8 mouse cellular contexts compared by ENCODE assay signal in the genomic region with DNA sequence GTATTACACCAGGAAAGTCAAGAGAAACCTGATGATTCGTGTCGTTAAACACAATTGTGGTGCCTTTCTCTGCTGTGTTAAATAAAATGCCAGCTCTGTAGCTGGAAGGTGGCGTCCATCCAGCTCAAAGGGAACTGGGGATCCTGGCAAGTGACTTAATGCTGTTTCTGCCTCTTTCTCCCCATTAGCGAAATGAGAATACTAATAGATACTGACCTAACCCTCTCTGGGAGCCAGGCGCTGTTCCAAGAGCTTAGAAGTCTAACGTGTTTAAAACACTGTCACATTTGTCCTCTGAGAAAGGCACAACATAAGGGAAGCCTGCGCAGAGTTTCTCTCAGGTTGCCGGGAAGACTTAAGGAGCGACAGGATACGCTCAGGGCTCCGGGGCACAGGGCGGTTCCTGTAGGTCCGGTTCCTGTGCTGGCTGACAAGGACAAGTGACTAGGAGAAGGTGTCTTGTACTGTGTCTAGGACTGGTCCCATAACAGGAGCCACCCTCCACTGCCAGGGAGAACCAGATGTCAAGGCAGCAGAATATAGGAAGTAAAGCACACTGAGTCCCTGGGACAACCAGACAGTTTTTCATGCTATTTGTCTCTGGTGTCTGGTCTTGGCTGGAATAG.
DNase-seq lines count a peak whose midpoint lies in the region; ATAC-seq and TF ChIP-seq lines count a peak whose summit lies in the region.

No protein-coding gene starts in this region.

- DNase-seq in frontal cortex, postnatal 36 days (ENCODE audit: low spot score in 2 of 2), result peak; percentile 40 to 42
- DNase-seq in frontal cortex, postnatal 25 days (ENCODE audit: low spot score in 2 of 2), result no peak
- DNase-seq in lung, postnatal 0 days (ENCODE audit: low spot score), result peak; percentile 35
- DNase-seq in lung, postnatal 14 days, result no peak
- DNase-seq in right cerebral cortex, postnatal 4 days, result peak; percentile 57
- no peak for DNase-seq in T-cell, adult 2 months (ENCODE audit: low spot score)
- DNase-seq in gastrocnemius, postnatal 36 days, result no peak

- no peaks in the 10 kb centered on the region for H3K36me3 ChIP-seq in lung, postnatal 0 days (ENCODE audit: insufficient read depth, low read length)
- H3K36me3 ChIP-seq in hindbrain, embryonic 12.5 days, result no peaks in the 10 kb centered on the region

- WGBS in lung, postnatal 0 days, result 26% methylated on average over 13 of the region's 13 CpGs
- WGBS in hindbrain, embryonic 12.5 days, result 55% methylated on average over 13 of the region's 13 CpGs

- intact Hi-C loops in gastrocnemius, postnatal 36 days (cut with DNase I), result no loop called here

- H3K9me3 ChIP-seq in lung, postnatal 0 days (ENCODE audit: low read length), result no peaks in the 10 kb centered on the region
- no peaks in the 10 kb centered on the region for H3K9me3 ChIP-seq in hindbrain, embryonic 12.5 days (replicated peaks)

- no peak overlapping the region for H3K9ac ChIP-seq in lung, postnatal 0 days (replicated peaks; ENCODE audit: low read depth)
- H3K9ac ChIP-seq in hindbrain, embryonic 12.5 days, result peak overlapping the region; percentile 27; the same call in 1 of the 2 replicates

- no peaks in the 10 kb centered on the region for H3K27me3 ChIP-seq in lung, postnatal 0 days (replicated peaks; ENCODE audit: insufficient read depth, low read length)
- peaks cover 11% of the 10 kb centered on the region; the same call in 1 of the 2 replicates for H3K27me3 ChIP-seq in hindbrain, embryonic 12.5 days

- H3K4me2 ChIP-seq in lung, postnatal 0 days (replicated peaks; ENCODE audit: low read depth, low read length), result peak overlapping the region; percentile 30; the same call in 1 of the 2 replicates
- H3K4me2 ChIP-seq in hindbrain, embryonic 12.5 days (replicated peaks), result peak overlapping the region; percentile 36

- ATAC-seq in lung, postnatal 0 days, result peak; percentile 68
- 0 out of 2 replicates have a peak, but pooled peaks have one; percentile 43 for ATAC-seq in hindbrain, embryonic 12.5 days (ENCODE audit: low FRiP score)

- no peak for TF ChIP-seq EP300 in lung, postnatal 0 days (IDR thresholded peaks at IDR 0.05)

- H3K27ac ChIP-seq in lung, postnatal 0 days (ENCODE audit: low read length), result no peak overlapping the region; the same call in 1 of the 2 replicates
- H3K27ac ChIP-seq in hindbrain, embryonic 12.5 days, result peak overlapping the region; percentile 81

- peaks cover 12% of the 10 kb centered on the region for H3K4me1 ChIP-seq in lung, postnatal 0 days (ENCODE audit: insufficient read depth, low read depth, low read length)
- H3K4me1 ChIP-seq in hindbrain, embryonic 12.5 days, result peaks cover 24% of the 10 kb centered on the region

- no peak for TF ChIP-seq CTCF in lung, postnatal 0 days (IDR thresholded peaks at IDR 0.05)

- no peak overlapping the region for H3K4me3 ChIP-seq in lung, postnatal 0 days (ENCODE audit: low read depth, low read length)
- H3K4me3 ChIP-seq in hindbrain, embryonic 12.5 days, result no peak overlapping the region

Comparison
In these comparisons a context has a peak if more than half of its experiments do, and no peak if none do; other contexts are left out.
1. DNase-seq: peak in frontal cortex, postnatal 36 days (2 of 2), lung, postnatal 0 days (single experiment) and right cerebral cortex, postnatal 4 days (single experiment); none in frontal cortex, postnatal 25 days (0 of 2), lung, postnatal 14 days (single experiment), T-cell, adult 2 months (single experiment) and gastrocnemius, postnatal 36 days (0 of 2).